Mouse (Mus musculus) kidney, adult 8-10 months (tissue): ENCODE data around the gene Rabac1.

Experiments used
- DNase-seq, 2 experiments: peaks; one replicate each; pipeline ENCODE4 v3.0.0; 2022

Gene Rabac1

DNA sequence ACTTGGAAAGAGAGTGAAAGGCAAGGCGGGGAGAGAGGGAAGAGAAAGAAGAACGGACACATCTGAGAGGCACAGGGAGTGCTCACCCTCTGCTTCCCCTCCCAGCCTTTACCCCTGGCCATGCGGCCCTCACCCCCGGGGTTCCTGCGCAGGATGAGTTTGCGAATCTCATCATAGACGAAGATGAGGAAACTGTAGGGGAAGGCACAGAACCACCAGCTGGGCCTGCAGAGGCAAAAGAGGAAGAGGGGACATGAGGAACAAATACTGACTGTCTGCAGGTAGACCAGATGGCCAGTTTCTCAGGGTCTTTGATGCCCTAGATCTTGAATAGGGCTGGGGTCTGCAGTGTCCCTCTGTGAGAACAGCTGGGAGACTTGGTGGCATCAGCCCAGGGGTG is 6.2 kb upstream of the Rabac1 start:
- no peak for DNase-seq

DNA sequence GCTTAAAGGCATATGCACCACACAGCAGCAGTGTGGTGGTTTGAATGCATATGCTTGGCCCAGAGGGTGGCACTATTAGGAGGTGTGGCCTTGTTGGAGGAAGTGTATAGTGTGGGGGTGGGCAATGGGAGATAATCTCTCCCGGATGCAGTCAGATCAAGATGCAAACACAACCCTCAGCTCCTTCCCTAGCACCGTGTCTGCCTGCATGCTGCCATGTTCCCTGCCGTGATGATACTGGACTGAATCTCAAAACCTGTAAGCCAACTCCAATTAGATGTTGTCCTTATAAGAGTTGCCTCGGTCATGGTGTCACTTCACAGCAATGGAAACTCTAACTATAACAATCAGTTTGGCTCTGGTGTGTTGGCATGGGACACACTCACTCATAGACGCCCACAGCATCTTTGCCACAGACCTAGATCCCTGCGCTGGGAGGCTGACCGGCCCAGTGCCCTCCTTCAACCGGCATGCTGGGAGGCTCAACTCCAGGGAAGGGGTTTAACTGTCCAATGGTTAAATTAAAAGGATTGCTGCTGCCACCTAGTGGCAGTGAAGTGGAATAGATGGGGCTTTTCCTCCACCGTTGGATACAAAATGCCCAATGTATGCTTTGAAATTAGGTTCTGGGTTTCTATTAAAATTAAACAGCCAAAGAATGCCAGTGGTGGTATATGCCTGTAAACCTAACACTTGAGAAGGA is 2.5 kb upstream of the Rabac1 start:
- peak in 1 of 2 experiments; percentile 18 for DNase-seq

- DNase-seq = peak in 1 of 2 experiments; percentile 9
Observed at GRCm38 (mm10) chr7:24973902-24974301, 1.3 kb upstream of the Rabac1 start.

DNA sequence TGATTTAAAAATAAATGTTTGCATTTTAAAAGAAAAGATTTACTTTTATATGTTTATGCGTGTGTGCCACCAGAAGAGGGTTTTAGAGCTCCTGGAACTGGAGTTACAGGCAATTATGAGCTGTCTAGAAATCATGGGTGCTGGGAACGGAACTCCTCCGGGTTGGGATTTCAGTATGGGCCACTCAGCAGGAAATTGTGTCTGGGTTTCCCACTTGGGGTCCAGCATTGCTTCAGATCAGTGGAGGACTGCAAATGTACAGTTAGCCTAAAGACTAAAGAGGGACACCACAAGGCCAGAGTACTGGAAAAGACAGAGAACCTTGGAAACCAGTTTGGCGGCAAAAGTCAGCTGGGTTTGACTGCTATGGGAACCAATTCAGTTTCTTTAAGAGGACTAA is 654 bp upstream of the Rabac1 start:
- DNase-seq = peak in 1 of 2 experiments; percentile 7

- peak in 1 of 2 experiments; percentile 19 for DNase-seq
Observed at GRCm38 (mm10) chr7:24971261-24971971, 1.1 kb downstream of the Rabac1 start.

DNA sequence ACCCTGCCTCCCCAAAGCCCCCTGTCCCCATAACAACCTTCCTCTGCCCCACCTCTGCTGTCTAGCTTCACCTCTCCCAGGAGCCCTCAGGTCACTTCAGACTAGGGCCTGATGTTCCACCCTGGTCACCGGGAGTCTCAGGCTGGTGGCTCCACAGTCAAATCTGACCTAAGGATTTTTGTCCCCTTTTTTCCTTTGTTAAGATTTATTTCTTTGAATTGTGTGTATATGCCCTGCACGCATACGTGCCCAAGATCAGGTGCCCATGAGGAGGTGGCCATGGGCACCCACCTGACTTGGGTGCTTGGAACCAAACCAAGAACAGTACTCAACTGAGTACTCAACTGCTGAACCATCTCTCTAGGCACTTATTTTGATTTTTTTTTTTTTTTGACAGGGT is 2.2 kb downstream of the Rabac1 start:
- no peak for DNase-seq

DNA sequence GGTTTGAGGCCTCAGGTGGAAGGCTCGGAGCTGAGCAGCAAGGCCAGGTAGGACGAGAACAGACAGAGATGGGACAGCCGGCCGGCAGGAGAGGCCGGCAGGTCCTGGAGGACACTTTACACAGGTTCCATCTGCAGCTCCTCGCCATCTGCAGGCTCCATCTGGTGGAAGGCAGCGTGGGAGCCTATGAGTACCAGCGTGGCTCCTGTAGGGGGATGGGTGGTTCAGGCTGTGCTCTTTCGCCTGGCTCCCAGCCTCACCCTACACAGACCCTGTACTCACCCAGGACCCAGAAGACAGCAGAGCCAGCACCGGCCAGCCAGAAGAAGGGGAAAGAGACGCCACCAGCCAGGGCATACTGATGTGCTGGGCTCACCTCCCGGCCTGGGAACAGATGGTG is 2.7 kb downstream of the Rabac1 start:
- DNase-seq = no peak

- no peak for DNase-seq
Observed at GRCm38 (mm10) chr7:24968463-24968862, 4.1 kb downstream of the Rabac1 start.

DNA sequence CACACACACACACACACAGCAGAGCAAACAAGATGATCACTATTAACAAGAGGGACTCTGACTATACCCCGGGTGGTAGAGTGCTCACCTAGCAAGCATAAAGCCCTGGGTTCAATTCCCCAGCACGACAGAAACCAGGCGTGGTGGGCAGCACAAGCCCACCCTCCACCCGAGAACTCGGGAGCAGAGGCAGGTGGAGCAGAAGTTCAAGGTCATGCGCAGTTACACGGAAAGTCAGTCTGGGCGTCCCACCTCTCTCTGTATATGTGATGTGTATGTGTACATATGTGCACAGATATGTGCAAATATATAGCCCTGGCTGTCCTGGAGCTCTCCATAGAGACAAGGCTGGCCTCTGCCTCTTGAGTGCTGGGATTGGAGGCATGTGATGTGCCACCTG is 4.6 kb downstream of the Rabac1 start:
- no peak for DNase-seq

GRCm38 (mm10) chr7:24964897-24965535 is 7.5 kb downstream of the Rabac1 start:
- DNase-seq = peak; percentile 59 to 91

DNA sequence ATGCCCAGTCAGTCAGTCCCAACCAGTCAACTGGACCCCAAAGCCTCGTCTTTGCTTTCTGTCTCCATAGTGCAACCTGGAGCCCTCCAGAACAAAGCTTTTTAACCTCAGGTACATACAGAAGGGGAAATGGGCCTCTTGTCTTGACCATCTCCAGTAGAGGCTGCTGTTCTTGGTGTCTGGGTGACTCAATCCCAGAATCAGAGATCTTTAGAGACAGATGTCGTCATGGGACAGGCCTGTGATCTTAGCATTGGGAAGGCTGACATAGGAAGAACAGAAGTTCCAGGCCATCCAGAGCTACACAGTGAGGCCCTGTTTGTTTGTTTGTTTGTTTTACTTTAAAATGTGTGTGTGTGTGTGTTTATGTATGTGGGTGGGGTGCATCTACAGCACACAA is 8.3 kb downstream of the Rabac1 start:
- DNase-seq = no peak

DNA sequence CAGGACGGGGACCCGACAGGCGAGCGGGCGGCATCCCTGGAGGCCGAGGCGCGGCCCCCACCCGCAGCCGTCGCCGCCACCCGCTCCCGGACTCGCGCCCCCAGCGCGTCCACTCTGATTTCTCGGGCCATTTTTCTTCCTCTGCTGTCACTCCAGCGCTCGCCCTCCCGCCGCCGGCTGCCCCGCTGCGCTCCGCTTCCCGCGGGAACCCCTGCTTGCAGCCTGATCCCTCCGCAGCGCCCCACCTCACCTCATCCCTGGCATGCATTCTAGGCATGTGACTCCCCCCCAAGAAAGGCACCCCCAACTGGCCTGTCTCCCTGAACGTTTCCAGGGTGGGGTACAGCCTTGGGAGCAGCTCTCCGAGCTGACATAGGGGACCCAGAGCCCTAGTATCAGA is 17.3 kb downstream of the Rabac1 start:
- no peak for DNase-seq

GRCm38 (mm10) chr7:24954450-24954849 is 18.1 kb downstream of the Rabac1 start:
- DNase-seq = no peak

DNA sequence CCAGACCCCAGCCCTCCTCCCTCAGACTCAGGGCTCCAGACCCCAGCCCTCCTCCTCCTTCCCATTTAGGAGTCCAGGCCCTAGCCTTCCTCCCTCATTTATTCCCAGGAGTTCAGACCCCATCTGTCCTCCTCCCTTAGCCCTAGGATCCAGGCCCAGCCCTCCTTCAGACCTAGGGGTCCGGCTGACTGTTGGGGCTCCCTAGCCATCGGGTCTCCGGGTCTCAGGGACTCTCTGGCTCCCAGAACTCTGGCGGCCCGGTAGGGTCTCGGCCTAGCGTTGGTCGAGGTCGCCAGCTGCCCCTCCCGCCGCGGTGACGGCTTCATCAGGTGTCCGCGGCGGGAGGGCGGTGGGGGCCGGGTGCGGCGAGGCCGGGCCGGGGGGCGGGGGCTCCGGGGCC is 18.6 kb downstream of the Rabac1 start:
- no peak for DNase-seq

- DNase-seq = peak; percentile 26 to 64
Observed at GRCm38 (mm10) chr7:24949958-24950623, 22.5 kb downstream of the Rabac1 start.

GRCm38 (mm10) chr7:24948774-24949173 is 23.8 kb downstream of the Rabac1 start:
- no peak for DNase-seq

DNA sequence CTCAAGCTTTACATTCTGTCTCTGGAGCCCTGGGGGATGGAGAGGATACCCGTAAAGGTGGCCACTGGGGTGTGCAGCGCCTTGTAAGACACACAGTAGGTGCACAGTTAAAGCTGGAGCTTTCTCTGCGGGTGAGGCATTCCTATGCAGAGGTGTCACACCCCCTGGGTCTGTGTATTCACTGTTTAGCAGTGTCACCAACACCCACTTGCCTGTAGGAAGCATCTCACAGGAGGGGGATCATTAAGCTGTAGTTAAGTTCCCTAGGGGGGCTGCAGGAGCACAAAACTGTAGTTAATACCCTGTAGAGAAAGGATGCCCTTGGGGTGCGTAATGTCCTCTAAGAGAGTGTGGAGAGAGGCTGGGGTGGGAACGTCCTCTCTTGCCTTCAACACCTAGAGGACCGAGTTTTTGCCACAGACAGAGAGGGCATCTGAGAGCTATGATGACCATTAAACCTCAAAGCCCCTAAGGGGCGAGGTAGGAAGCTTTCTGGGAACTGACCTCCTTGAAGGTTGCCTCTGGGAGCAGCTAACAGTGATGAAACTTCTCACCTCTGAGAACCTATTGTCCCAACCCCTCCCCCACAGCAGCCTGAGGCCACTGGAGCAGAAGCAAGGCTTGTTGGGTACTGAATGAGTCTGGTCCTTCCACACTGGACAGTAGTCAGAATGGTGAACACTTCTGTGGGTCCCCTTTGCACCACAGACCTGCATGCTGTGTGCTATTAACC is 25.1 kb downstream of the Rabac1 start:
- no peak for DNase-seq

- no peak for DNase-seq
Observed at GRCm38 (mm10) chr7:24944257-24944950, 28.1 kb downstream of the Rabac1 start, which contains the start of gene Gm4881. Gm4881 (minus strand) TSS chr7:24944494.

- DNase-seq = no peak
Observed at GRCm38 (mm10) chr7:24943641-24944040, 28.9 kb downstream of the Rabac1 start.

GRCm38 (mm10) chr7:24931651-24932050 is 40.9 kb downstream of the Rabac1 start:
- no peak for DNase-seq

GRCm38 (mm10) chr7:24930475-24930874 is 42.1 kb downstream of the Rabac1 start:
- DNase-seq = no peak
